Mouse (Mus musculus): Measurements from ENCODE around the gene Csad. TPM values are rescaled to one million over a fixed set of nuclear protein-coding genes. Genes with fewer than 3 reads are reported as not detected.

Csad gene
- polyA plus RNA-seq, 1 experiment: 0.97 TPM

- TF ChIP-seq GATA1 (IDR thresholded peaks at IDR 0.05; ENCODE audit: low read length) (no peak), TAL1 (IDR thresholded peaks at IDR 0.05; ENCODE audit: low read length) (no peak)
- H3K27me3 ChIP-seq (ENCODE audit: control insufficient read depth): peaks cover 34% of the 10 kb centered on the region
- H3K9me3 ChIP-seq (ENCODE audit: control insufficient read depth, low read length): 0 out of 2 replicates have a peak, but pooled peaks cover 3% of the 10 kb centered on the region
- H3K4me1 ChIP-seq (ENCODE audit: control insufficient read depth): peaks cover 29% of the 10 kb centered on the region
- H3K4me3 ChIP-seq (replicated peaks): peak overlapping the region; percentile 56
- H3K36me3 ChIP-seq (ENCODE audit: control insufficient read depth): no peaks in the 10 kb centered on the region
These were observed 19.9 kb upstream of the Csad start for GRCm38 (mm10) chr15:102224186-102224991.

GRCm38 (mm10) chr15:102222386-102222785 is 17.9 kb upstream of the Csad start:
- no peak for TF ChIP-seq TAL1 (IDR thresholded peaks at IDR 0.05; ENCODE audit: low read length)
- TF ChIP-seq GATA1 (IDR thresholded peaks at IDR 0.05; ENCODE audit: low read length): no peak
- peaks cover 34% of the 10 kb centered on the region for H3K27me3 ChIP-seq (ENCODE audit: control insufficient read depth)
- H3K36me3 ChIP-seq (ENCODE audit: control insufficient read depth): peaks cover 1% of the 10 kb centered on the region; the same call in 1 of the 2 replicates
- peaks cover 26% of the 10 kb centered on the region for H3K4me1 ChIP-seq (ENCODE audit: control insufficient read depth)
- 0 out of 2 replicates have a peak, but pooled peaks cover 3% of the 10 kb centered on the region for H3K9me3 ChIP-seq (ENCODE audit: control insufficient read depth, low read length)
- H3K4me3 ChIP-seq (replicated peaks): no peak overlapping the region

- Histone ChIP-seq H3K4me1 (ENCODE audit: control insufficient read depth) (no peaks in the 10 kb centered on the region; the same call in 1 of the 2 replicates), H3K36me3 (ENCODE audit: control insufficient read depth) (peaks cover 47% of the 10 kb centered on the region), H3K27me3 (ENCODE audit: control insufficient read depth) (peaks cover 5% of the 10 kb centered on the region), H3K9me3 (ENCODE audit: control insufficient read depth, low read length) (no peaks in the 10 kb centered on the region), H3K4me3 (replicated peaks) (no peak overlapping the region)
- no peak for TF ChIP-seq GATA1 (IDR thresholded peaks at IDR 0.05; ENCODE audit: low read length)
- TF ChIP-seq TAL1 (IDR thresholded peaks at IDR 0.05; ENCODE audit: low read length): no peak
These were observed 12.8 kb upstream of the Csad start for GRCm38 (mm10) chr15:102217325-102217724.

- no peaks in the 10 kb centered on the region for H3K27me3 ChIP-seq (ENCODE audit: control insufficient read depth)
- no peak for TF ChIP-seq GATA1 (IDR thresholded peaks at IDR 0.05; ENCODE audit: low read length)
- TF ChIP-seq TAL1 (IDR thresholded peaks at IDR 0.05; ENCODE audit: low read length): no peak
- no peaks in the 10 kb centered on the region for H3K9me3 ChIP-seq (ENCODE audit: control insufficient read depth, low read length)
- no peak overlapping the region for H3K4me3 ChIP-seq (replicated peaks)
- peaks cover 54% of the 10 kb centered on the region for H3K36me3 ChIP-seq (ENCODE audit: control insufficient read depth)
- no peaks in the 10 kb centered on the region; the same call in 1 of the 2 replicates for H3K4me1 ChIP-seq (ENCODE audit: control insufficient read depth)
These were observed 12.1 kb upstream of the Csad start for GRCm38 (mm10) chr15:102216459-102217228.

GRCm38 (mm10) chr15:102215624-102216023 is 11.1 kb upstream of the Csad start:
- Histone ChIP-seq H3K27me3 (ENCODE audit: control insufficient read depth) (no peaks in the 10 kb centered on the region), H3K4me3 (replicated peaks) (no peak overlapping the region), H3K4me1 (ENCODE audit: control insufficient read depth) (no peaks in the 10 kb centered on the region; the same call in 1 of the 2 replicates), H3K9me3 (ENCODE audit: control insufficient read depth, low read length) (no peaks in the 10 kb centered on the region), H3K36me3 (ENCODE audit: control insufficient read depth) (peaks cover 61% of the 10 kb centered on the region)
- TF ChIP-seq GATA1 (IDR thresholded peaks at IDR 0.05; ENCODE audit: low read length): no peak
- TF ChIP-seq TAL1 (IDR thresholded peaks at IDR 0.05; ENCODE audit: low read length): no peak

GRCm38 (mm10) chr15:102214132-102214531 is 9.6 kb upstream of the Csad start:
- Histone ChIP-seq H3K36me3 (ENCODE audit: control insufficient read depth) (peaks cover 76% of the 10 kb centered on the region), H3K4me1 (ENCODE audit: control insufficient read depth) (no peaks in the 10 kb centered on the region; the same call in none of the 2 replicates), H3K27me3 (ENCODE audit: control insufficient read depth) (no peaks in the 10 kb centered on the region), H3K4me3 (replicated peaks) (no peak overlapping the region), H3K9me3 (ENCODE audit: control insufficient read depth, low read length) (no peaks in the 10 kb centered on the region)
- TF ChIP-seq TAL1 (IDR thresholded peaks at IDR 0.05; ENCODE audit: low read length) (no peak), GATA1 (IDR thresholded peaks at IDR 0.05; ENCODE audit: low read length) (no peak)

- Histone ChIP-seq H3K27me3 (ENCODE audit: control insufficient read depth) (no peaks in the 10 kb centered on the region), H3K4me1 (ENCODE audit: control insufficient read depth) (peaks cover 6% of the 10 kb centered on the region), H3K9me3 (ENCODE audit: control insufficient read depth, low read length) (no peaks in the 10 kb centered on the region), H3K36me3 (ENCODE audit: control insufficient read depth) (peaks cover 93% of the 10 kb centered on the region), H3K4me3 (replicated peaks) (no peak overlapping the region)
- no peak for TF ChIP-seq GATA1 (IDR thresholded peaks at IDR 0.05; ENCODE audit: low read length)
These were observed 7.4 kb upstream of the Csad start for GRCm38 (mm10) chr15:102211895-102212294.

GRCm38 (mm10) chr15:102210816-102211215 is 6.3 kb upstream of the Csad start:
- TF ChIP-seq GATA1 (IDR thresholded peaks at IDR 0.05; ENCODE audit: low read length) (no peak), TAL1 (IDR thresholded peaks at IDR 0.05; ENCODE audit: low read length) (no peak)
- Histone ChIP-seq H3K9me3 (ENCODE audit: control insufficient read depth, low read length) (no peaks in the 10 kb centered on the region), H3K36me3 (ENCODE audit: control insufficient read depth) (peaks cover 90% of the 10 kb centered on the region), H3K4me1 (ENCODE audit: control insufficient read depth) (peaks cover 8% of the 10 kb centered on the region), H3K4me3 (replicated peaks) (no peak overlapping the region), H3K27me3 (ENCODE audit: control insufficient read depth) (no peaks in the 10 kb centered on the region)

GRCm38 (mm10) chr15:102209114-102209513 is 4.6 kb upstream of the Csad start:
- Histone ChIP-seq H3K27me3 (ENCODE audit: control insufficient read depth) (no peaks in the 10 kb centered on the region), H3K9me3 (ENCODE audit: control insufficient read depth, low read length) (no peaks in the 10 kb centered on the region), H3K4me1 (ENCODE audit: control insufficient read depth) (peaks cover 20% of the 10 kb centered on the region), H3K4me3 (replicated peaks) (no peak overlapping the region), H3K36me3 (ENCODE audit: control insufficient read depth) (peaks cover 92% of the 10 kb centered on the region)
- TF ChIP-seq GATA1 (IDR thresholded peaks at IDR 0.05; ENCODE audit: low read length): no peak
- TF ChIP-seq TAL1 (IDR thresholded peaks at IDR 0.05; ENCODE audit: low read length): no peak
